Mouse (Mus musculus): ENCODE results near the gene Rhox4c.
"Not testable (repeated sequence)": the region's sequence is repeated elsewhere in the genome, so short reads cannot be mapped to it uniquely, and the experiment has no call there.

Gene Rhox4c

GRCm38 (mm10) chrX:37480037-37480436 lies at the start of gene Rhox4c:
Gene Rhox4c, plus strand, starts transcription at chrX:37480337.
- not testable (repeated sequence) for DNase-seq

- DNase-seq, result not testable (repeated sequence)
Measured at GRCm38 (mm10) chrX:37432194-37432593, 47.9 kb upstream of the Rhox4c start, which contains the start of gene Rhox4b. Gene Rhox4b, plus strand, starts transcription at chrX:37432494.

GRCm38 (mm10) chrX:37453380-37453779 lies 26.8 kb upstream of the Rhox4c start, which contains the start of gene Rhox2c:
Gene Rhox2c, plus strand, starts transcription at chrX:37453680.
- DNase-seq, result not testable (repeated sequence)

DNA sequence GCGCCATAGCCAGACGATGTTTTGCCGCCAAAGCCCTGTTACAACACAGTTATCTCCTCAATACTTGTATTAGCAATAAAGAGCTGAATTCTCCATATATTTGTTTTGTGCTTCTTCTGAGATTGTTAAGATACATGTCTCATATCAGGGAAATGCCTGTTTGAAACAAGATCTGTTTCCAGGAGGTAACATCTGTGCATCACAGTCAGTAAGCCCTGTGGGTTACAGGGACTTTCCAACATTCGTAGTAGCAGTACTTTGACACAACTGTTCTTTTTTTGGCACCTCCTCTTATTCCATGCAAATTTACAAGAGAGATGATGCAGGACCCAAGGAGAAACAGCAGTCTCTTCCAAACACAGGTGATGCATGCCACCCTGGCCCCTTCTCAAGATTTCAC lies 21.9 kb upstream of the Rhox4c start, which contains the start of gene Rhox3c:
Rhox3c (plus strand) TSS at position 301 of the 400 bp plus-strand sequence.
- DNase-seq, result not testable (repeated sequence)

GRCm38 (mm10) chrX:37514059-37514458 lies 33.9 kb downstream of the Rhox4c start, which contains the start of gene Rhox4d:
Gene Rhox4d, plus strand, starts transcription at chrX:37514359.
- DNase-seq, result not testable (repeated sequence)

DNA sequence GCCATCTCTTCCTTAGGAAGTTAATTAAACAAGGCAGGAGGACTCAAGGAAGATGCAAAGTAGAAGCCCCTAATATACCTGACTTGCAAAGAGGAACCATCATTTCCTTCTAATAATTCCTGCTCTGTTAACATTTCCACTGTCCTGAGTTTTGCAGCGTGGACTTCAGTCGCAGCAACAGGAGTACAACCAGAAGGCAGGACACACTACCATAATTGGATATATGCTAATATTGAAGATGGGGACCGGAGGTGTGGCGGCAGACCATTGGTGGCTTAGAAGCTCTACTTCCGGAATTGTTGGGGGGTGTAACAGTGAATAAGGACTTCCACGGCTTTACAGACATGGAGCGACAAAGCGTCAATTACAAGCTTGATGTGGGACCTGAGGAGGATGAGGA lies 50.0 kb downstream of the Rhox4c start, which contains the start of gene Rhox2e:
Rhox2e (plus strand) TSS at position 301 of the 400 bp plus-strand sequence.
- DNase-seq, result not testable (repeated sequence)

Measured in cerebellum, postnatal 14 days (tissue).